In the genomic region with DNA sequence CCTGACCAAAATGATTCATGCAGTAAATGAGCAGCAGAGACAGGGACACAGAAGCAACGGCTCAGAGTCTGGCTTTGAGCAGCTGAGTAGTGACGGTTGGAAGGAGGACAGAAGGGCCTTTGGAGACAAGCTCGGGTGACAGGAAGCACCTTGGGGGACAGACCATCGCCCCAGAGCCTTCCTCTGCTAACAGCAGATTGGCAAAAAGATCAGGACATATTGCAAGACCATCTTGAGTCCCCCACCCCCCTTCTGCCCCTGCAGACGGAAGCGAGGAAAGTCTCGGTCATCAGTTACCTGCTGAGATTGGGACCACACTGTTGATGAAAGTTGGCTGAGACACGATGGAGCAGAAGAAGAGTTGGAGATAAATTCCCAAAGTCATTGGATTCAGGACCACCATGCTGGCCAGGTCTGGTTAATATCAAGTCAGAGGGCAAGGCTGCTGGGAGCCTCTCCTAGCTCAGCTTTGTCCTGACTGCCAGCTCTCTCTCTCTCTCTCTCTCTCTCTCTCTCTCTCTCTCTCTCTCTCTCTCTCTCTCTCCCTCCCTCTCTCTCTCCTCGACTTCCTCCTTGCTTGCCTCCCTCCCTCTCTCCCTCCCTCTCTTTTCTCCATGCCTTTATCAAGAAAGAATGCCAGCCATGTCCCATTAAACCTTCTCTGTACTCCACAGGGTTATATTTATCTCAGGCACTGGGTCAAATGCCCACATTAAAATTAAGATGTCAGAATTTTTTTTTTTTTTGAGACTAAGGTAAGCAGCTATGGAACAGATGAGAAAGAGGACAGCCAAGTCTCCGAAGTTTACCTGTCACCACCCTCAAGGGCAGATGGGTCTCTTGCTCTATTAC, we compare ENCODE assay signal across 13 mouse cellular contexts. TPM values are rescaled to one million over a fixed set of nuclear protein-coding genes. Genes with fewer than 3 reads are reported as not detected.
A peak's percentile ranks its signal among the peaks of the same experiment; 100 is the strongest.
DNase-seq lines count a peak whose midpoint lies in the region; ATAC-seq and TF ChIP-seq lines count a peak whose summit lies in the region.
"Had no signal": no experiment of that assay in that cellular context is flagged by ENCODE, and none has a peak within 500 bp of the region (broad histone marks: within the 10 kb centered on the region; RNA-seq: fewer than 3 reads in every experiment).

No protein-coding gene starts in this region.

- no peaks in the 10 kb centered on the region for H3K36me3 ChIP-seq in limb, embryonic 13.5 days
- H3K36me3 ChIP-seq: kidney, embryonic 15.5 days; midbrain, embryonic 13.5 days; stomach, embryonic 15.5 days had no signal

- DNase-seq in gastrocnemius, adult 2 months, result no peak
- no peak for DNase-seq in gastrocnemius, postnatal 10 days
- DNase-seq in left cerebral cortex, postnatal 4 days, result peak; percentile 32
- DNase-seq in left cerebral cortex, postnatal 10 days (ENCODE audit: extremely low spot score in 1 of 2, low spot score in 2 of 2), result no peak
- peak; percentile 58 to 62 for DNase-seq in thymus, postnatal 36 days
- no peak for DNase-seq in right cerebral cortex, postnatal 25 days
- DNase-seq in layer of hippocampus, adult 9-10 months (ENCODE audit: low spot score), result no peak
- DNase-seq: adrenal gland, postnatal 14 days had no signal

- no peak for ATAC-seq in limb, embryonic 13.5 days (ENCODE audit: low FRiP score, low read depth)
- ATAC-seq: midbrain, embryonic 13.5 days had no signal

- H3K4me1 ChIP-seq in limb, embryonic 13.5 days, result peaks cover 31% of the 10 kb centered on the region
- H3K4me1 ChIP-seq: midbrain, embryonic 13.5 days had no signal

- peak overlapping the region; percentile 68 for H3K27ac ChIP-seq in gastrocnemius, adult 2 months
- no peak overlapping the region for H3K27ac ChIP-seq in limb, embryonic 13.5 days
- H3K27ac ChIP-seq: liver, embryonic 14.5 days; midbrain, embryonic 13.5 days; stomach, embryonic 15.5 days had no signal

- no peak overlapping the region for H3K9ac ChIP-seq in limb, embryonic 13.5 days
- H3K9ac ChIP-seq: kidney, embryonic 15.5 days; liver, embryonic 14.5 days; midbrain, embryonic 13.5 days; stomach, embryonic 15.5 days had no signal

- peak overlapping the region; percentile 26 for H3K4me3 ChIP-seq in gastrocnemius, adult 2 months
- H3K4me3 ChIP-seq in limb, embryonic 13.5 days, result 0 out of 2 replicates have a peak overlapping the region, but pooled peaks have one; percentile 10
- H3K4me3 ChIP-seq: kidney, embryonic 15.5 days; midbrain, embryonic 13.5 days; stomach, embryonic 15.5 days had no signal

- H3K4me2 ChIP-seq in limb, embryonic 13.5 days (replicated peaks), result peak overlapping the region; percentile 17; the same call in 1 of the 2 replicates
- H3K4me2 ChIP-seq: kidney, embryonic 15.5 days; midbrain, embryonic 13.5 days; stomach, embryonic 15.5 days had no signal

- TF ChIP-seq CTCF in gastrocnemius, adult 2 months (IDR thresholded peaks at IDR 0.05), result no peak

- intact Hi-C loops in gastrocnemius, adult 2 months (cut with DNase I), result loop anchor here (2.0 kb wide), 1 partner anchor 22 kb away; no protein-coding TSS in a partner anchor
- intact Hi-C loops in left cerebral cortex, postnatal 4 days (cut with DNase I), result no loop called here
- intact Hi-C loops in left cerebral cortex, postnatal 10 days (cut with DNase I), result no loop called here

- WGBS in limb, embryonic 13.5 days, result 37% methylated on average over 10 of the region's 10 CpGs

- no peaks in the 10 kb centered on the region for H3K9me3 ChIP-seq in limb, embryonic 13.5 days
- H3K9me3 ChIP-seq: kidney, embryonic 15.5 days; midbrain, embryonic 13.5 days; stomach, embryonic 15.5 days had no signal

- H3K27me3 ChIP-seq in limb, embryonic 13.5 days, result no peaks in the 10 kb centered on the region
- H3K27me3 ChIP-seq: kidney, embryonic 15.5 days; midbrain, embryonic 13.5 days; stomach, embryonic 15.5 days had no signal

RNA-seq across cellular contexts. Expression of a gene that starts 14.1 kb away (rescaled TPM):
- total RNA-seq in gastrocnemius, adult 2 months (2021), result 1 to 10 TPM; 5.8 to 7.5 TPM
- 10 to 100 TPM in 1 of 2 experiments, 1 to 10 TPM in 1; 8.9 to 10.2 TPM for total RNA-seq in gastrocnemius, postnatal 10 days (2021)
- total RNA-seq in left cerebral cortex, postnatal 4 days (2021), result under 1 TPM; 0.16 to 0.18 TPM
- total RNA-seq in left cerebral cortex, postnatal 10 days (2021), result 1 to 10 TPM; 2.0 to 3.3 TPM
- 3.3 and 3.8 TPM in 2 replicates for polyA plus RNA-seq in limb, embryonic 13.5 days (2015; fragmentation: Nextera tagmentation; extraction: Ambion mirVana)
- polyA plus RNA-seq: midbrain, embryonic 13.5 days had no signal

Comparison
In these comparisons a context has a peak if more than half of its experiments do, and no peak if none do; other contexts are left out.
1. DNase-seq: peak in left cerebral cortex, postnatal 4 days (single experiment) and thymus, postnatal 36 days (2 of 2); none in gastrocnemius, adult 2 months (single experiment), gastrocnemius, postnatal 10 days (single experiment), left cerebral cortex, postnatal 10 days (0 of 2), right cerebral cortex, postnatal 25 days (single experiment) and layer of hippocampus, adult 9-10 months (single experiment).